Mouse (Mus musculus) retina, postnatal 7 days (tissue): Measurements from ENCODE around the gene Rpl22.

Experiments
- DNase-seq: peaks from one replicate; pipeline ENCODE4 v3.0.0-alpha.2; 2012; ENCODE audit warnings: low read depth, low spot score

The Rpl22 gene

DNA sequence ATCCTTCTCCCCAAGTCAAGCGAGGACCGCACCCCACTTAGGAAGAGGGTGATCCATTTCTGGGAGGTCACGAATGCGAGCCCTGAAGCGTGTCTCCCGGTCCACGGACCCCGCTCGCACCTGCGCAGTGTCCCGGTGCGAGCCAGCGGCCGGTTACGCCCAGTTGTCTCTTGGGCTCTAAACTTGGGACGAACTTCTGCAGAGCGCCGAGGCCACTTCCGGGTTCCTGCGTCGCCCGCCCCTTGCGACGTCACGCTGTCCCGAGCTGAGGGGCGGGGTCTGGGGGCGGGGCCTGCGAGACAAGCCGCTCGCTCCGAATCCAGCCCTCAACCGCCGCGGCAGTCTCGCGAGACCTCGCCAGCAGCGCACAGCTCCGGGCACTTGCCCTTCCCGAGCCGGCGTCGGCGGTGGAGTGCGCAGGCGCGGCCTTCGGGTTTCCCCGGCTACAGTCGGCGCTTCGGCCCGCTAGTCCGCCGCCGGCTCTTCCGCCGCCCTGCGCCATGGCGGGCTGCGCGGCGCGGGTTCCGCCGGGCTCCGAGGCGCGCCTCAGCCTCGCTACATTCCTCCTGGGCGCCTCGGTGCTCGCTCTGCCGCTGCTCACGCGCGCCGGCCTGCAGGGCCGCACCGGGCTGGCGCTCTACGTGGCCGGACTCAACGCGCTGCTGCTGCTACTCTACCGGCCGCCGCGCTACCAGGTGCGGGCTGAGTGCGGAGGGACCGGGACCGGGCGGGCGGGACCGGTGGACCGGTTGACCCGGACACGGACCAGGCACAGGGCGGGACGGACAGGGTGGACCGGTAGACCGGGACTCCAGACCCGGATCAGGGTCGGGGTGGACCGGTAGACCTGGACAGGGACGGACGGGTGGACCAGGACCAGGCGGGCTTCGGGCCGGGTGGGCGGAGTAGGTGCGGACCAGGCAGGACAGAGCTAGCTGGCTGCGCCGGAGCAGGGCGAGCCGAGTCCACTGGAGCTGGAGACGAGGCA is 28.4 kb upstream of the Rpl22 start, which contains the start of gene Icmt:
Gene Icmt (plus strand): TSS at position 354 of the 988 bp plus-strand sequence.
- peak; percentile 99 for DNase-seq

GRCm38 (mm10) chr4:152298836-152299235 is 26.7 kb upstream of the Rpl22 start:
- no peak for DNase-seq

GRCm38 (mm10) chr4:152300375-152300774 is 25.2 kb upstream of the Rpl22 start:
- DNase-seq: no peak

GRCm38 (mm10) chr4:152302012-152302411 is 23.5 kb upstream of the Rpl22 start:
- no peak for DNase-seq

DNA sequence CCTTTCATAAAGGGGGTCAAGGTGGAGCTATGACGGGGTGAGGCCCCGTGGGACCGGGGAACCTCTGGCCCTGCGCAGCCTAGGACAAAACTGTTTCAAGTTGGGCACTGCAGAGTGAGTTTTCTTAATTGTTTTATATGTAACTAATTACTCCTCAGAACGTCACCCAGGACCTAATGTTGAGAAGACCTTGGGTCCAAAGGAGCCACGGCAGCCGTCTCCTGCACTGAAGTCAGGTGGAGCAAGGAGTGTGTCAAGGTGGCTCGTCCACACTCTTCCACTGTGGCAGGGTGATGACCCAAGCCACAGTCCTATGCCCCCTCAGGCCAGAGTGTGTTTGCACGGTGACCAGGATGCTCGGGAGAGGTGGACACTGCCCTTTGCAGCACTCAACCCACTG is 22.4 kb upstream of the Rpl22 start:
- no peak for DNase-seq

- DNase-seq: no peak
Observed at GRCm38 (mm10) chr4:152304685-152305084, 20.9 kb upstream of the Rpl22 start.

DNA sequence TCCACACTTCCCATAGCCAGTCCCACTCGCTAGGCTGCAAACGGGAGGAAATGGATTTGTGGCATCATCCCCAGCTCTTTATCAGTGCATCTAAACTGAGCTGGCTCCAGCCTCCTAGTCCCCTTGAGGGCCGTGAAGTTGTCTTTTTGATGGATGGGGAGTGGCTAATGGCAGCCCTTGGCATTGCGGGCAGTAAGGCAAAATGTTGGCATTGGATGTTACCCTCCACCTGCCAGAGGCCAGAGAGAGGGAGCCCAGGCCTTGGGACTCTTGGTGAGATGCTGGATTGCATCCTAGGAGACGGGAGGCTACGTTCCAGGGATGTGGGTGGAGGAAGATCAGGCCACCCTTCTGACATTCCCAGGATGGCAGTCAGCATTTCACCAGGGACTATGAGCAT is 19.6 kb upstream of the Rpl22 start:
- DNase-seq: no peak

GRCm38 (mm10) chr4:152307542-152307941 is 18.0 kb upstream of the Rpl22 start:
- no peak for DNase-seq

DNA sequence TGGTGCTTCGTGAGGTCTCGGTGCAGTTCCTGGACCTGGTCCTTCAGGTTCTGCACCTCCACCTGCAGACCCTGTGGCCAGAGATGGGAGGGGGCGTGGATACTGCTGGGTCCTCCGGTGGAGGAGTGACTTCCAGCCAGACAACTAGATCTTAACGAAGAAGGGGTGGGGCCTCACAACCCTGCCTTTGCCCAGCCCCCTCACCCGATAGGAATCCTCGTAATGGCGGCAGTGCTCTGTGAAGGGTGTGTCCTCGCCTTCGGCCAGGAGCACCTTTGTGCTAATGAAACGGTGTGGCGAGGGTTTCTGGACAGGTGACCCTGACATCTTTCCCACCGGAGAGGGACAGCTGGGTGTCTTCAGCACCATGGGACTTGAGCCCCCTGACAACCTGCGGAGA is 13.4 kb upstream of the Rpl22 start:
- DNase-seq: no peak

GRCm38 (mm10) chr4:152313211-152313632 is 12.3 kb upstream of the Rpl22 start:
- DNase-seq: no peak

DNA sequence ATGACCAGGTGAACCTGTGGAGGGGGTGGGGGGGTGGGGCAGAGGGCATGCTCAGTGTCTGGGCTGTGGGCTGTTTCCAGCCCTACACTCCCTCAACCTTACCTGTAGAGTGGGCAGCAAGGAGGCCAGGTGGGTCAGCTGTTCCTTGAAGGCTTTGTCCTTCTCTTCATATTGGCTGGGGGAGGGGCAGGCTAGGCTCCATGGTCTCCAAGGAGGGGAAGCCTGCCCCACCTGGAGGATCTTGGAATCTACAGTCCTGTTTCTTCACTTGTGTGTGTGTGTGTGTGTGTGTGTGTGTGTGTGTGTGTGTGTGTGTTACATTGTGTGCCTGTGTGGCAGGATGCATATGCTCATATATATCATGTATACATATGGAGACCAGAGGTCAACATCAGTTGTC is 11.6 kb upstream of the Rpl22 start:
- no peak for DNase-seq

DNA sequence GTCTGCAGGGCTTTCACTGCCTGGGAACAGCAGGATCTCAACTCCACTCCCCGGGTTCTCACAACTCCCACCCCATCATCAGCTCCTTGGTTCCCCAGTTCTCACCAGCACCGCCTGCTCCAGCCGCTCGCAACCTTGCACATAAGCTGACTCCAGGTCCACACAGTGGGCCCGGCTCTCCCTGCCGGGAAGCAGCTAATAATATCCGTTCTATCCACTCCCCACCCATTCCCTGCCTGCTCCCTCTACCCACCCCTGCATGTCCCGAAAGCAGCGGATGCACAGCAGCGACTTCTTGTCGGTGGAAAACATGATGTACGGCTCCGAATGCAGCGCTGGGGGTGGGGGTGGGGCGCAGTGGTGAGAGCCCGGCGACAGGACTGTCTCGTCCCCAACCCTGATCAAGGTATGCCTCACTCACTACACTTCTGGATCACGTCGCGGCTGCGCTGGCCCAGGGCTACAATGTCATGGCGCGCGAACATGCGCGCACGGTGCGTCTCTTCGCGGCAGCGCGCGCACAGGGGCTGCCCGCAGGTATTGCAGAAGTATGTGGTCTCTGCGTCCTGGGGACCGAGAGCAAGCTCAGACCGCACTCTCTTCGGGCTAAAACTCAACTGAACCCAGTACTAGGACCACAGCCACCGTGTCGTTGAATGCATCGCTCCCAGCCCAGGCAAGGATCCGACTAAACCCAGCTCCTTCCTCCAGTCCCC is 9.9 kb upstream of the Rpl22 start:
- DNase-seq: no peak

GRCm38 (mm10) chr4:152317631-152318033 is 7.9 kb upstream of the Rpl22 start:
- no peak for DNase-seq

DNA sequence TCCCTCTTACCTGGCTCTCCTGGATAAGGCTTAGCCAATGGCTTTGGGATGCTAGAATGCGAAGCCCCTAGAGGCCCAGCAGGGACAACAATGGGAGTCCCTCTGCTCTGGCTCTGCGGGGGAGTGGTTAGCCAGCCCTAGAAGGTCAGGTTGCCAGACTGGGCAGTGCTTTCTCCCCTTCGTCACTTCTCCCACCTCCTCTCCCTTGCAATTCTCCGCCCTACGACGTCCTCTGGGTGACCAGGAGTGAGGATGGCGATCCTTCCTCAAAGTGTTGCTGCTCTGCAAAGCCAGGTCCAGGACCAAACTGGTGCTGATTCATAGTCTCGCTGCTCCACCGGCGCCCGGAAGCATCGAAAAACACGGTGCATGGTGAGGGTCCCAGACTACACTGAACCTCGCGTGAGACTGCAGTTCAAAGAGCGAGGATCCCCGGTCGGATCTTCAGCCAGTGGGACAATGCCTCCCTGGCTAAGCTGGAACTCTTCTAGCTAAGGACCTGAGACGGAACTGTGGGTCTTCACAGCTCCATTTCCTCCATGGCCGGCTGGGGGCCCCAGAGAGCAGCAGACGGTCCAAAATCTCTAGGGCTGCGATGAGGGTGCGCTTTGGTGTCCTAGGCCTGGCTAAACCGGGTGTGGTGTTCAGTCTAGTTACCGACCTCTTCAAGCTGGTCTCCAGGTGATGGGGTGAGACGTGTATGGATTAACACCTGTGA is 6.9 kb upstream of the Rpl22 start, which contains the start of gene Rnf207:
Gene Rnf207 (minus strand): TSS at position 477 of the 718 bp plus-strand sequence.
- no peak for DNase-seq

DNA sequence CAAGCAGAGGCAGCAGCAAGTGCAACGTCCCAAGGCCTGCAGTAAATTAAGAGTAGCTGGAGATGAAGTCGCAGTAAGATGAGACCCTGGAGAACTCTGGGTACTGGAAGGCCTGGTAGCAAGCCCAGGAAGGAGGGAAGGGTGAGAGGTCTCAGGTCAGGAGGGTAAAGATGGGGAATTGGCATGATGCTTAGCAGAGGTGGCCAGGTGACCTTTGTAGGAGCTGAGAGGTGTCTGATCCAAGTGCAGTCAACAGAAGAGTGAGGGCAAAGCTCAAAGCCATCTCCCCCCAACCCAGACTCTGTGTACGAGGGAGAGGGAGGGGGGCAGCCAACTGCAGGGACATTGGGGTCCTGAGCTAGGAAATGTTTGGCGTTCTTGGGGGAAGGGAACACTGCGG is 4.1 kb upstream of the Rpl22 start:
- DNase-seq: no peak

DNA sequence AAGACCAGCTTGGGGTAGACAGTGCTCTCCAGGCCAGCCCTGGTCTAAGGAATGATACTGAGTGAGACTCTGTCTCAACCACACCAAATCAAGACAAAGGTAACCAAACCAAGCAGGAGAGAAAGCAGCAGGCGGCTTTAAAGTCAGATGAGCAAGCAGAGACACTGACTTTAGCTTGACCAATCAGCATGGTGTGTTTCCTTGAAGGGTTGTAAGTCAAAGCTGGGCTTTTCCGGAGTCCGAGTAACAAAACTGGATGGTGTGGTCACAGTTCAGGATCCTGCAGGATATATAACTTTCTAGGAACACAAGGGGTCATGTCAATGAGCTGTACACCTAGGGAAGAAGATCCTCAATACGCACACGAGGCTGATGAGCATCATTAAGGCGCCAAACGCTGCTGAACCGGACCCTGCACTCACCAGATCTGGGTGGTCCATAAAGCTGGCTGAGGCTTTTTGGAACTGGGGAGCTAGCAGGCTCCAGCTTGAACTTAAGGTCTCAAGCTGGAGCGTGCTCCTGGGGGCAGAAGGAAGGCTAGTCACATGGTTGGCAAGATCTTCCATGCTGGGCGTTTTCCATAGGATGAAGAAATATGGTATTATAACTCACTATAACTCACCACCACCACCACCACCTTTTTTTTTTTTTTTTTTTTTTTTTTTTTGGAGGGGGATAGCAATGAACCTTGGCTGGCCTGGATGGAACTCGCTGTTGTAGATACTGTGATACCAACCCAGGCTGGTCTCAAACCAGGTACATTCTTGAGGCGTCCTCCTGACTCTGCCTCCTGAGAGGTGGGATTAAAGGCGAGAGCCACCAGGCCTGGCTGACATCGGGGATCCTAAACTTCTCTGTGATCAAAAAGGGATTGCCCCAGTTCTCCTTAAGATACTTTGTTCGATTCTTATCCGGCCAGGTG is 640 bp upstream of the Rpl22 start:
- DNase-seq: no peak

- DNase-seq: no peak
Observed at GRCm38 (mm10) chr4:152326543-152326942, 1.0 kb downstream of the Rpl22 start.

- DNase-seq: no peak
Observed at GRCm38 (mm10) chr4:152328691-152329090, 3.1 kb downstream of the Rpl22 start.

- peak; percentile 73 for DNase-seq
Observed at GRCm38 (mm10) chr4:152332952-152333351, 7.4 kb downstream of the Rpl22 start.

- no peak for DNase-seq
Observed at GRCm38 (mm10) chr4:152333587-152333986, 8.0 kb downstream of the Rpl22 start.

DNA sequence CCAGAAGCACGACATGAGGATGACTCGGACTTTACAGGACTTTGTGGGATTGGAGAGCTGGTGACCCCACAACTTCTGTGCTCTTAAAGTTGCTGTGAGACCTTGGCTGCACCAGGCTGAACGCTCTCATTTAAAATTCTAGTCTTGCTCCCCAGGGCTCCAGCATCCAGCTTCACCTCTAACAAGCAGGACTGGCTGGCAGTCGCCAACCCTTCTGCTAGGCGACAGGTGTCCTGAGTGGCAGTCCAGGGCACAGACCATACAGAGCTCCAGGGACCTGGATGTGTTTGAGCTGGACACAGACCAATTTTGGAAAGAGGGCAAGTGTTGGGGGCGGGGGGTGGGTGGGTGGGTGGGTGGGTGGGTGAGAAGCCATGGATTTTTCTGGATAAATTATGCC is 12.2 kb downstream of the Rpl22 start:
- DNase-seq: no peak
